Comparison of ENCODE assay signal across 17 mouse cellular contexts in the genomic region with DNA sequence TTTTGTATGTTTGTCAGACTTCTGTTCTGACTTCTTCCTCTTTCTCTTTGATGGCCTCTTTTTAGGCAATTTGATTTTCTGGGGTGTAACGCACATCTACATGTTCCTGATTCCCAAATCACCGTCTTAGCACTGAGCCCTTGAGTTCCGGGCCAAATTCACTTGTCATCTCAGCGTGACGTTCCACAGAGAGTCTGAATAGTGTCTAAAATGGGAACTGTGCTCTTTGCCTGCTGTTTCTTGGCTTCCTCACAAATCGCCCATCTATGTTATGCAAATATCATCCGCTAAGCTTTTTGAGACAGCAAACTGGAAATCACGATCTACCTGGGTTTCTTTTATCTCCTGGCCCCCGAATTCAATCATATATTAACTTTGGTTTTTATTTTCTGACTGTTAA.
A peak's percentile ranks its signal among the peaks of the same experiment; 100 is the strongest.
DNase-seq lines count a peak whose midpoint lies in the region; ATAC-seq lines count a peak whose summit lies in the region.
"Had no signal": no experiment of that assay in that cellular context is flagged by ENCODE, and none has a peak within 500 bp of the region (broad histone marks: within the 10 kb centered on the region; RNA-seq: fewer than 3 reads in every experiment).

No protein-coding gene starts in this region.

- no peaks in the 10 kb centered on the region for H3K9me3 ChIP-seq in forebrain, embryonic 16.5 days (ENCODE audit: control insufficient read depth, low read length)
- H3K9me3 ChIP-seq in forebrain, embryonic 12.5 days: no peaks in the 10 kb centered on the region
- no peaks in the 10 kb centered on the region for H3K9me3 ChIP-seq in midbrain, embryonic 16.5 days (replicated peaks; ENCODE audit: control insufficient read depth, low read length, poor library complexity, severe bottlenecking)
- no peaks in the 10 kb centered on the region for H3K9me3 ChIP-seq in midbrain, embryonic 14.5 days (ENCODE audit: control insufficient read depth, low read length)
- H3K9me3 ChIP-seq: midbrain, embryonic 15.5 days; stomach, embryonic 15.5 days had no signal

- ATAC-seq in forebrain, embryonic 16.5 days: 0 out of 2 replicates have a peak, but pooled peaks have one; percentile 31
- ATAC-seq in forebrain, embryonic 12.5 days (ENCODE audit: low FRiP score): no peak
- no peak for ATAC-seq in midbrain, embryonic 16.5 days
- no peak for ATAC-seq in midbrain, embryonic 14.5 days (ENCODE audit: low FRiP score, low TSS enrichment)
- ATAC-seq: intestine, postnatal 0 days; midbrain, embryonic 15.5 days; Patski had no signal

- H3K4me1 ChIP-seq in forebrain, embryonic 16.5 days (replicated peaks; ENCODE audit: control insufficient read depth, insufficient read depth, low read length): peaks cover 4% of the 10 kb centered on the region; the same call in 1 of the 2 replicates
- no peaks in the 10 kb centered on the region for H3K4me1 ChIP-seq in forebrain, embryonic 12.5 days
- 0 out of 2 replicates have a peak, but pooled peaks cover 4% of the 10 kb centered on the region for H3K4me1 ChIP-seq in midbrain, embryonic 16.5 days (ENCODE audit: control insufficient read depth, insufficient read depth, low read length)
- no peaks in the 10 kb centered on the region for H3K4me1 ChIP-seq in midbrain, embryonic 14.5 days (ENCODE audit: control insufficient read depth, insufficient read depth, low read length)
- H3K4me1 ChIP-seq: midbrain, embryonic 15.5 days; stomach, embryonic 15.5 days had no signal

- H3K9ac ChIP-seq in forebrain, embryonic 16.5 days (replicated peaks; ENCODE audit: low read depth, low read length): no peak overlapping the region
- H3K9ac ChIP-seq in forebrain, embryonic 12.5 days: no peak overlapping the region
- H3K9ac ChIP-seq in midbrain, embryonic 16.5 days (ENCODE audit: low read depth, low read length): no peak overlapping the region
- no peak overlapping the region for H3K9ac ChIP-seq in midbrain, embryonic 14.5 days (replicated peaks; ENCODE audit: low read length)
- H3K9ac ChIP-seq: hindbrain, embryonic 14.5 days; lung, embryonic 14.5 days; midbrain, embryonic 15.5 days; stomach, embryonic 15.5 days had no signal

- H3K27ac ChIP-seq in forebrain, embryonic 16.5 days (ENCODE audit: low read length): no peak overlapping the region
- no peak overlapping the region for H3K27ac ChIP-seq in forebrain, embryonic 12.5 days
- no peak overlapping the region for H3K27ac ChIP-seq in midbrain, embryonic 16.5 days (ENCODE audit: low read length)
- H3K27ac ChIP-seq in midbrain, embryonic 14.5 days (replicated peaks; ENCODE audit: low read depth, low read length): no peak overlapping the region
- H3K27ac ChIP-seq: hindbrain, embryonic 14.5 days; kidney, postnatal 0 days; layer of hippocampus, adult 2 months; midbrain, embryonic 15.5 days; stomach, embryonic 15.5 days had no signal

- H3K36me3 ChIP-seq in forebrain, embryonic 16.5 days (ENCODE audit: control insufficient read depth, insufficient read depth): no peaks in the 10 kb centered on the region
- H3K36me3 ChIP-seq in forebrain, embryonic 12.5 days (replicated peaks): no peaks in the 10 kb centered on the region
- H3K36me3 ChIP-seq in midbrain, embryonic 16.5 days (ENCODE audit: control insufficient read depth, insufficient read depth, low read length): no peaks in the 10 kb centered on the region
- H3K36me3 ChIP-seq in midbrain, embryonic 14.5 days (ENCODE audit: control insufficient read depth, insufficient read depth, low read length): no peaks in the 10 kb centered on the region
- H3K36me3 ChIP-seq: midbrain, embryonic 15.5 days; stomach, embryonic 15.5 days had no signal

- WGBS in forebrain, embryonic 16.5 days: 26% methylated on average over 9 of the region's 9 CpGs
- 76% methylated on average over 9 of the region's 9 CpGs for WGBS in forebrain, embryonic 12.5 days
- 43% methylated on average over 9 of the region's 9 CpGs for WGBS in midbrain, embryonic 16.5 days
- 44% methylated on average over 9 of the region's 9 CpGs for WGBS in midbrain, embryonic 14.5 days

- DNase-seq in midbrain, embryonic 14.5 days: no peak
- peak; percentile 23 to 35 for DNase-seq in cerebellum, adult 18-20 months
- DNase-seq in left cerebral cortex, postnatal 4 days: peak; percentile 36
- DNase-seq in thymus, postnatal 4 days: no peak
- DNase-seq: embryo, embryonic 11 days; heart, adult 18-20 months; lung, embryonic 14.5 days had no signal

- no peaks in the 10 kb centered on the region for H3K27me3 ChIP-seq in forebrain, embryonic 16.5 days (replicated peaks; ENCODE audit: control insufficient read depth, insufficient read depth, low read length)
- no peaks in the 10 kb centered on the region for H3K27me3 ChIP-seq in forebrain, embryonic 12.5 days
- no peaks in the 10 kb centered on the region for H3K27me3 ChIP-seq in midbrain, embryonic 16.5 days (ENCODE audit: control insufficient read depth, insufficient read depth, low read depth, low read length)
- no peaks in the 10 kb centered on the region for H3K27me3 ChIP-seq in midbrain, embryonic 14.5 days (ENCODE audit: control insufficient read depth, insufficient read depth, low read length)
- H3K27me3 ChIP-seq: midbrain, embryonic 15.5 days; stomach, embryonic 15.5 days had no signal

- intact Hi-C loops in left cerebral cortex, postnatal 4 days (cut with DNase I): no loop called here

- peak overlapping the region; percentile 1; the same call in 1 of the 2 replicates for H3K4me2 ChIP-seq in forebrain, embryonic 16.5 days (ENCODE audit: low read length)
- H3K4me2 ChIP-seq in forebrain, embryonic 12.5 days: no peak overlapping the region
- 0 out of 2 replicates have a peak overlapping the region, but pooled peaks have one; percentile 13 for H3K4me2 ChIP-seq in midbrain, embryonic 16.5 days (ENCODE audit: low read length)
- no peak overlapping the region for H3K4me2 ChIP-seq in midbrain, embryonic 14.5 days (ENCODE audit: low read length)
- H3K4me2 ChIP-seq: hindbrain, embryonic 14.5 days; lung, embryonic 14.5 days; midbrain, embryonic 15.5 days; stomach, embryonic 15.5 days had no signal

- H3K4me3 ChIP-seq in forebrain, embryonic 16.5 days (replicated peaks; ENCODE audit: low read length): no peak overlapping the region
- H3K4me3 ChIP-seq in forebrain, embryonic 12.5 days (replicated peaks): no peak overlapping the region
- H3K4me3 ChIP-seq in midbrain, embryonic 16.5 days (ENCODE audit: low read depth, low read length): no peak overlapping the region
- no peak overlapping the region for H3K4me3 ChIP-seq in midbrain, embryonic 14.5 days (replicated peaks; ENCODE audit: low read depth, low read length)
- H3K4me3 ChIP-seq: layer of hippocampus, adult 2 months; midbrain, embryonic 15.5 days; stomach, embryonic 15.5 days had no signal

Comparison
In these comparisons a context has a peak if more than half of its experiments do, and no peak if none do; other contexts are left out.
1. H3K4me2 ChIP-seq: peak in forebrain, embryonic 16.5 days (single experiment) and midbrain, embryonic 16.5 days (single experiment); none in forebrain, embryonic 12.5 days (single experiment) and midbrain, embryonic 14.5 days (single experiment).
2. DNase-seq: peak in cerebellum, adult 18-20 months (2 of 2) and left cerebral cortex, postnatal 4 days (single experiment); none in midbrain, embryonic 14.5 days (single experiment) and thymus, postnatal 4 days (single experiment).